Mouse (Mus musculus) splenic B cell, adult 2 months (primary cell): ENCODE results near the gene Pgm2l1.
"Not testable (repeated sequence)": the region's sequence is repeated elsewhere in the genome, so short reads cannot be mapped to it uniquely, and the experiment has no call there.

Experiments
- DNase-seq: peaks from one replicate; pipeline ENCODE4 v3.0.0-alpha.2; 2011; ENCODE audit warnings: low read depth, low spot score
- H3K27me3 ChIP-seq: 2 replicates; pipeline ENCODE4 v1.6.1; 2012; ENCODE audit warnings: mild to moderate bottlenecking, low read length, moderate library complexity, mixed read lengths; ENCODE audit not compliant: control insufficient read depth, poor library complexity, insufficient read depth, severe bottlenecking
- H3K36me3 ChIP-seq: 2 replicates; pipeline ENCODE4 v1.6.1; 2012; ENCODE audit warnings: mild to moderate bottlenecking, low read length, moderate library complexity, mixed read lengths; ENCODE audit not compliant: control insufficient read depth, poor library complexity, insufficient read depth, severe bottlenecking

Gene Pgm2l1

GRCm38 (mm10) chr7:100244225-100244624, 17.0 kb downstream of the Pgm2l1 start:
- no peak for DNase-seq
- no peaks in the 10 kb centered on the region for H3K36me3 ChIP-seq
- H3K27me3 ChIP-seq = no peaks in the 10 kb centered on the region

- DNase-seq = no peak
- H3K36me3 ChIP-seq = no peaks in the 10 kb centered on the region
- no peaks in the 10 kb centered on the region for H3K27me3 ChIP-seq
Observed at GRCm38 (mm10) chr7:100245176-100245575, 18.0 kb downstream of the Pgm2l1 start.

DNA sequence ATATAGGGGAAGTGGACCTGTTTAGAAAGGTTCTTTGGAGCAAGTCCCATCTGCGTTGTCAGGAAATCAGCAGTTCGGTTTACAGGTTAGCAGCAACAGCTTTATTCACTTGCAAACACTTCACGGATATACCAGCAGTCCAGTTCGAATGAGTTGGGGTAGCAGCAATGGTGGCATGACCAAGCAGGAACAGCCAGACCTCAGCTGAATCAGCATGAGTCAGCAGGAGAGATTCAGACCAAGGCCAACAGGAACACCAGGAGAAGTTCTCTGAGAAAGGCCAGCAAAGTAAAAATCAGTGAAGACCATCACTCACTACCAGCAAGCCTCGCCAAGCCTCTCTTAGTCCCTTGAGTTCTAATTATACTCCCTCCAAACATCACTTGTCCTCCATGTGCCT, 23.5 kb downstream of the Pgm2l1 start:
- H3K27me3 ChIP-seq = no peaks in the 10 kb centered on the region
- H3K36me3 ChIP-seq = 0 out of 2 replicates have a peak, but pooled peaks cover 1% of the 10 kb centered on the region
- DNase-seq = no peak

DNA sequence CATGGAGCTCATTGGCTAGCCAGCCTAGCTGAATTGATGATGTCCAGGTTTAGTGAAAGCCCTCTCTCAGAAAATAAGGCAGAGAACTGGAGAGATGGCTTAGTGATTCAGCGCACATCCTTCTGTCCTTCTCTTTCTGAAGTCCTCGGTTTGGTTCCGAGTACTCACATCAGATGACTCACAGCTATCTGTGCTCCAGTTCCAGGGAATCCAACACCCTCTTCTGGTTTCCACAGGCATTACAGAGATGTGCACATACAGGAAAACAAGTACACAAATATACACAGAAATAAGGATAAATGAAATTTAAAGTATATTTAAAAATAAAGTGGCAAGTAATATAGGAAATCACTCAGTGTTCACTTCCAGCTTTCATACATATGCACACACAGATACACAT, 35.2 kb downstream of the Pgm2l1 start:
- Histone ChIP-seq H3K27me3 (no peaks in the 10 kb centered on the region), H3K36me3 (peaks cover 6% of the 10 kb centered on the region)
- no peak for DNase-seq

DNA sequence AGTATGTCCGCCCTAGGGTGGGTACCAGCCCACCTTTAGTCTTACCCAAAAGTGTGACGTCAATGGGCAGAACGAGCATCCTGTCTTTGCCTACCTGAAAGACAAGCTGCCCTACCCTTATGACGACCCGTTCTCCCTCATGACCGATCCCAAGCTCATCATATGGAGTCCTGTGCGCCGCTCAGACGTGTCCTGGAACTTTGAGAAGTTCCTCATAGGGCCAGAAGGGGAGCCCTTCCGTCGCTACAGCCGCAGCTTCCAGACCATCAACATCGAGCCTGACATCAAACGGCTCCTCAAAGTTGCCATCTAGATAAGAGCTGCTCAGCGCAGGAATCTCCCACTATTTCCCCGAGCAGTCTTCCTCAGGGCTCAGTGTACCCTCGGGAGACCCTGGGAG, 37.7 kb downstream of the Pgm2l1 start:
- DNase-seq, H3K27me3 ChIP-seq, H3K36me3 ChIP-seq: not testable (repeated sequence)

GRCm38 (mm10) chr7:100272369-100272768, 45.2 kb downstream of the Pgm2l1 start:
- DNase-seq = no peak
- H3K36me3 ChIP-seq = peaks cover 1% of the 10 kb centered on the region; the same call in 1 of the 2 replicates
- H3K27me3 ChIP-seq = no peaks in the 10 kb centered on the region

DNA sequence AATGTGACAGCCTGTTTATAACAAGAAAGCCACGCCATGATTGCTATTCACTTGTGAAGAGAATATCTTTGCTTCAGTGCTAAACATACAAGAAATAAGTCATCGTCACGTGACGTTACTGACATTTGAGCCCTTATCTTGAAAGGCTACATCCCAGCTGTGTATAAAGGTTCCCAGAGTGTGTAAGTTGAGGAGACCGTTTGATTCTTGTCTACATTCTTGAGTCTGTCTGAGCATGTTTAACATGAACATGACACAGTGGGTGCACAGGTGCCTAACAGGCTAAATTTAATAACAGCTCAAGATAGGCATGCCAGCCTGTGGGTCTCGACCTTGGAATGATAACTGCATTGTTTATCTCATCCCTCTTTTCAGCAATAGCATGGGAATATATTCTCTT, 47.3 kb downstream of the Pgm2l1 start:
- DNase-seq = no peak

DNA sequence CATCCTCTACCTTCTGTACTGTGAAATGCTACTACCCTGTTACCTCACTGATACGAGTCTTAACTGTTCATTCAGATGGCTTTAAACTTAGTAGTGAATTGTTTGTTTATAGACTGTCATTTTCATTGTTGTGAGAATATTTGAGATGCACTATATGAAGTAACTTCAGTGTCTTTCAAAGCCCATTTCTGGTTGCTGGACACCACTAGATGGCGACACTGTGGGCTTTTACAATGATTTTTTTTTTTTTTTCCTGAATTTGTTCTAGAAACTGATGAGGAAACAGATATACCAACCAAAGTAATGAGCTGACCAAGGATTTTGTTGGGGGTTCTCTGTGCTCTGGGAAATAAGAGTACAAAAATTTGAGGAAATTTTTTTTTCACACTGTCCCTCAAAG, 49.2 kb downstream of the Pgm2l1 start:
- peak; percentile 44 for DNase-seq
- Histone ChIP-seq H3K36me3 (0 out of 2 replicates have a peak, but pooled peaks cover 1% of the 10 kb centered on the region), H3K27me3 (no peaks in the 10 kb centered on the region)

More for the DNA sequence above, 47.3 kb downstream of the Pgm2l1 start:
- H3K27me3 ChIP-seq = no peaks in the 10 kb centered on the region
- H3K36me3 ChIP-seq = 0 out of 2 replicates have a peak, but pooled peaks cover 1% of the 10 kb centered on the region

- DNase-seq = peak; percentile 60
- Histone ChIP-seq H3K36me3 (no peaks in the 10 kb centered on the region), H3K27me3 (no peaks in the 10 kb centered on the region)
Observed at GRCm38 (mm10) chr7:100279803-100280202, 52.6 kb downstream of the Pgm2l1 start.

DNA sequence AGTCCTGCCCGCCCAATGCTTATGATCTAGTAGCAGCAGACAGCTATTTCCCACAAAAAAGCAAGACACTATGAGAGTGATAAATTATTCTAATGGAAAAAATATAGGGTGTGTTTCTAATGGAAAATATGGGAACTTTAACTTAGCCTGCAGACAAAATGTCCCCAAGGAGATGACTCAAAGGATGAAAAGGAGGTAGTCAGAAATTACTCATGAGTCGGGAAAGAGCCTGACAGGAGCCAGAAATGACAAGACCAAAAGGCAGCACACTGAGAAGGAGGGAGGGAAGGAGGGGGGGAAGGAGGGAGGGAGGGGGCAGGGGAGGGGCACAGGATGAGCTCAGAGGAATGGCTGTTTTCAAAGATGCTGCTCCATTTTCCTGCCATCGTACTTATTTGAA, 54.4 kb downstream of the Pgm2l1 start:
- Histone ChIP-seq H3K27me3 (no peaks in the 10 kb centered on the region), H3K36me3 (no peaks in the 10 kb centered on the region)
- DNase-seq = no peak

- DNase-seq = no peak
- no peaks in the 10 kb centered on the region; the same call in 1 of the 2 replicates for H3K27me3 ChIP-seq
- H3K36me3 ChIP-seq = no peaks in the 10 kb centered on the region
Observed at GRCm38 (mm10) chr7:100283298-100283697, 56.1 kb downstream of the Pgm2l1 start.

DNA sequence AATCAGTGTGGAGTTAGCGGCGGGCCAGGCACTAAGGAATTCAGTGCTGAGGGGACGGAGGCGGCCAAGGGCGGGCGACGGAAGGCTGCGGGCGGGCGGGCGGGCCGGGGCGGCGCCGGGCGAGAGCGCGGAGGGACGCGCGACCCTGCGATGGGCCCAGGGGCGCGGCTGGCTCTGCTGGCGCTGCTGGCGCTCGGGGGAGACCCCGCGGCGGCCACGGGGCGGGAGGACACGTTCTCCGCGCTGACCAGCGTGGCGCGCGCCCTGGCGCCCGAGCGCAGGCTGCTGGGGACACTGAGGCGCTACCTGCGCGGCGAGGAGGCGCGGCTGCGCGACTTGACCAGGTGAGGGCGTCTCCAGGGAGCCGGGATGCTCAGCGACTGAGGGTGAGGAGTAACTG, 58.2 kb downstream of the Pgm2l1 start, which contains the start of gene P4ha3:
P4ha3 (plus strand) TSS at position 138 of the 400 bp plus-strand sequence.
- no peaks in the 10 kb centered on the region for H3K36me3 ChIP-seq
- no peak for DNase-seq
- H3K27me3 ChIP-seq = no peaks in the 10 kb centered on the region; the same call in 1 of the 2 replicates

DNA sequence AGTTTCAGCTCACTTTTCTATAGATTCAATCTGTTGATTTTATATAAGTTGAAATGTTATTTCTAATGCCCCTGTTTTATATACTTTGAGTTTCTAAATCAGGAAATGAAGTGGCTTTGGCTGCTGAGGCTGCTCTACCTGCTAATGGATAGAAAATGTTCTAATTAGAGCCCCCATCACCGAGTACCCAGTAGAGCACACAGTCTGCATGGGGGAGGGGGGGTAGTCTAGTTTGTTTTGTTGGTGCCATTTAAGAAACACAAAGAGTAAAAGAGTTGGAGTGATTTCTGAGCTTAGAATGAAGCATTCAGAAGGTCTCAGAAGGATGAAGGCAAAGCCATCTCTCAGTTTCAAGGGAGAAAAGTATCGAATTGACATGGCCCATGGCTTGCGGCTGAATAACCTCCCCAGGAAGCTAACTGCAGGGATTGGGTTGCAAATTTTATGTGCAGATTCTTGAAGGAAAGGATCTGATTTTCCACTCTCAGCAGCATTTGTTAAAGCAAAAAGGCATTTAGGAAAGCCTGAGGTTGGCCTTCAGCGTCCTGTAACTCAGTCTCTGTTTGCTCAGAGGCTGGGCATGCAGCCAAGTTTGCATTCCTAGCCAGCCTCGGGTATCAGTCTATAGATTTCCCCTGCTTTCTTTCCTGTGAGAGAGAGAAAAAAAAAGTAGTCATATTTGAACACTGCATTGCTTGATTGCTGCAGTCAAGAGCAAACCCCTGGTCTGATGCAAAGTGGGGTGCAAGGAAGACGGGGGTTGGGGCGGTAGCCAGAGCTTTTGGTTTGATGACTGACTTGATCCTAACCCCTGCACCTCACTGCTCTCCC, 60.8 kb downstream of the Pgm2l1 start:
- Histone ChIP-seq H3K27me3 (no peaks in the 10 kb centered on the region; the same call in 1 of the 2 replicates), H3K36me3 (no peaks in the 10 kb centered on the region)
- DNase-seq = no peak

- DNase-seq = no peak
Observed at GRCm38 (mm10) chr7:100288622-100289021, 61.4 kb downstream of the Pgm2l1 start.

GRCm38 (mm10) chr7:100293546-100293945, 66.4 kb downstream of the Pgm2l1 start:
- Histone ChIP-seq H3K27me3 (no peaks in the 10 kb centered on the region; the same call in 1 of the 2 replicates), H3K36me3 (no peaks in the 10 kb centered on the region)
- no peak for DNase-seq

More at GRCm38 (mm10) chr7:100288622-100289021, 61.4 kb downstream of the Pgm2l1 start:
- Histone ChIP-seq H3K36me3 (no peaks in the 10 kb centered on the region), H3K27me3 (no peaks in the 10 kb centered on the region; the same call in 1 of the 2 replicates)
